Mouse (Mus musculus): Measurements from ENCODE around the gene Praf2.
A peak's percentile ranks its signal among the peaks of the same experiment; 100 is the strongest.

The Praf2 gene

GRCm38 (mm10) chrX:7740082-7740819 lies 12.0 kb downstream of the Praf2 start:
- peak; percentile 26 to 35 for DNase-seq

- DNase-seq = no peak
Observed at GRCm38 (mm10) chrX:7741103-7741502, 12.9 kb downstream of the Praf2 start.

GRCm38 (mm10) chrX:7743470-7743869 lies 15.2 kb downstream of the Praf2 start:
- no peak for DNase-seq

- no peak for DNase-seq
Observed at GRCm38 (mm10) chrX:7744940-7745339, 16.7 kb downstream of the Praf2 start.

- DNase-seq = no peak
Observed at GRCm38 (mm10) chrX:7745429-7745828, 17.2 kb downstream of the Praf2 start.

GRCm38 (mm10) chrX:7750432-7751116 lies 22.3 kb downstream of the Praf2 start, which contains the start of gene Ccdc120:
Gene Ccdc120, minus strand, starts transcription at chrX:7750905.
- DNase-seq = peak; percentile 70 to 74

GRCm38 (mm10) chrX:7753627-7754026 lies 25.4 kb downstream of the Praf2 start:
- DNase-seq = peak in 1 of 2 experiments; percentile 25

- DNase-seq = peak; percentile 94 to 96
Observed at GRCm38 (mm10) chrX:7762137-7762920, 34.1 kb downstream of the Praf2 start, which contains the start of gene Tfe3. Gene Tfe3, plus strand, starts transcription at chrX:7762560.

- no peak for DNase-seq
Observed at GRCm38 (mm10) chrX:7762921-7763197, 34.6 kb downstream of the Praf2 start.

- peak; percentile 11 to 18 for DNase-seq
Observed at GRCm38 (mm10) chrX:7763631-7764393, 35.6 kb downstream of the Praf2 start.

- no peak for DNase-seq
Observed at GRCm38 (mm10) chrX:7764657-7765280, 36.5 kb downstream of the Praf2 start.

- no peak for DNase-seq
Observed at GRCm38 (mm10) chrX:7765281-7765670, 37.0 kb downstream of the Praf2 start.

GRCm38 (mm10) chrX:7765764-7766163 lies 37.5 kb downstream of the Praf2 start:
- DNase-seq = peak in 1 of 2 experiments; percentile 33

- DNase-seq = no peak
Observed at GRCm38 (mm10) chrX:7769302-7770017, 41.2 kb downstream of the Praf2 start.

GRCm38 (mm10) chrX:7772766-7773165 lies 44.5 kb downstream of the Praf2 start:
- no peak for DNase-seq

- no peak for DNase-seq
Observed at GRCm38 (mm10) chrX:7775501-7776205, 47.4 kb downstream of the Praf2 start.

GRCm38 (mm10) chrX:7776329-7777082 lies 48.3 kb downstream of the Praf2 start:
- DNase-seq = peak in 1 of 2 experiments; percentile 55

- no peak for DNase-seq
Observed at GRCm38 (mm10) chrX:7778450-7779244, 50.4 kb downstream of the Praf2 start.

- DNase-seq = no peak
Observed at GRCm38 (mm10) chrX:7779294-7779693, 51.1 kb downstream of the Praf2 start.

All from kidney, adult 8-10 months (tissue).